Mouse (Mus musculus): ENCODE data around the gene Astl.

DNA sequence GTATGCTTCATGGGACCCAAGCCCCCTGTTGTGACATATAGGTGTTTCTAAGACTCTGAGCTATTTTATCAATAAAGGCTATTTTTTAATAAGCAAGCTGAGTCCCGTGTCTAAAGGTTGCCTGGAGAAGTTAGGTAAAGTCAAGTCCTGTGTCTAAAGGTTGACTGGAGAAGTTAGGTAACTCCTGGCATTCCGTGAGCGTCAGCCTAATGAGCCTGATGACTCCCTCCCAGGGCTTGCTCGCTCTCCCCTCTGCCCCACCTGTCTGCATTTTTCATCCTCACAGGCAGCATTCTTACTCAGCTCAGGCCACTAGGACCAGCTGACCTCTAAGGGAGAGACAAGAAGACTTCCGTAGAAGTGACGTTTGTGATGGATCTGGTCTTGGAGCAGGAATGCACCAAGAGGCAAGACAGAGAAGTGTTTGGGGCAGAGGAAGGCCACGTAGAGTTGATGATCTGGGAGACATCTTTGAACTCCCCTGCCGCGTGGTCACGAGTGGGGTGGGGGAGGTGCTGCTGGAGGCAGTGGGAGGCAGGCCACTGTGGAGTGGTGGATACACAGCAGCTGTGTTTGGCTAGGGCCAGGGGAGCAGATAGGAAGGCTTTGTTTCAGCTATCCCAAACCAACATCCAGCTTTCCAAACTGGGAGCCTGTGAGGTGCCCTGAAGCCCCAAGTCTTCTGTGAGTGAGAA, 28.8 kb downstream of the Astl start:
- TF ChIP-seq CTCF (IDR thresholded peaks at IDR 0.05; ENCODE audit: borderline replicate concordance, control insufficient read depth, extremely low read depth, insufficient read depth, low read length, poor library complexity) (no peak), POLR2A (IDR thresholded peaks at IDR 0.05; ENCODE audit: control insufficient read depth, extremely low read depth, insufficient read depth, low read length, poor library complexity) (no peak)

All from thymus, adult 2 months (tissue).